Mouse (Mus musculus) hindbrain, embryonic 13.5 days (tissue): ENCODE data around the gene Bckdhb. TPM values are rescaled to one million over a fixed set of nuclear protein-coding genes. Genes with fewer than 3 reads are reported as not detected.
A peak's percentile ranks its signal among the peaks of the same experiment; 100 is the strongest.
"Not testable (repeated sequence)": the region's sequence is repeated elsewhere in the genome, so short reads cannot be mapped to it uniquely, and the experiment has no call there.

Experiments
- ATAC-seq: fragments of 200-750 bp; cut with Nextera tagmentation; 2 replicates; pipeline ENCODE4 v1.8.0; 2017; ENCODE audit warnings: moderate TSS enrichment; ENCODE audit not compliant: low FRiP score
- H3K27ac ChIP-seq: fragments of 300-500 bp; sonication (generic); 2 replicates; pipeline ENCODE4 v1.5.1; 2015; ENCODE audit warnings: inconsistent platforms, mild to moderate bottlenecking, moderate library complexity
- H3K27me3 ChIP-seq: fragments of 300-500 bp; sonication (generic); 2 replicates; pipeline ENCODE4 v1.6.1; 2015; ENCODE audit warnings: mild to moderate bottlenecking, inconsistent platforms
- H3K36me3 ChIP-seq: fragments of 300-500 bp; sonication (generic); 2 replicates; pipeline ENCODE4 v1.6.1; 2015; ENCODE audit warnings: mild to moderate bottlenecking, inconsistent platforms
- H3K4me1 ChIP-seq: fragments of 300-500 bp; sonication (generic); replicated peaks from 2 replicates; pipeline ENCODE4 v1.6.1; 2015; ENCODE audit warnings: inconsistent platforms
- H3K4me2 ChIP-seq: fragments of 300-500 bp; sonication (generic); 2 replicates; pipeline ENCODE4 v1.6.1; 2015; ENCODE audit warnings: inconsistent platforms, mild to moderate bottlenecking, moderate library complexity
- H3K4me3 ChIP-seq: fragments of 300-500 bp; sonication (generic); 2 replicates; pipeline ENCODE4 v1.5.1; 2015; ENCODE audit warnings: mild to moderate bottlenecking, inconsistent platforms
- H3K9ac ChIP-seq: fragments of 300-500 bp; sonication (generic); 2 replicates; pipeline ENCODE4 v1.6.1; 2015; ENCODE audit warnings: mild to moderate bottlenecking, inconsistent platforms
- H3K9me3 ChIP-seq: fragments of 300-500 bp; sonication (generic); 2 replicates; pipeline ENCODE4 v1.6.1; 2016; ENCODE audit warnings: inconsistent platforms
- WGBS: fragments of 180-500 bp; shearing (Covaris S2); methylation state at CpG from one replicate; pipeline ENCODE4 v1.1.7; 2015; 5-methylcytosine and 5-hydroxymethylcytosine counted together
- polyA plus RNA-seq: library from polyadenylated mRNA; unstranded; fragments of >200 nt; fragmentation: Nextera tagmentation; extraction: Ambion mirVana; gene quantifications from 2 replicates; pipeline ENCODE4 v1.2.1, GENCODE M21; 2015

Gene Bckdhb
- polyA plus RNA-seq, 1 experiment from 2014 or later = 32.5 TPM

GRCm38 (mm10) chr9:83925688-83926041, 720 bp downstream of the Bckdhb start:
- Histone ChIP-seq H3K9me3 (no peaks in the 10 kb centered on the region; the same call in 1 of the 2 replicates), H3K4me1 (peaks cover 5% of the 10 kb centered on the region; the same call in 1 of the 2 replicates), H3K9ac (peak overlapping the region; percentile 82; the same call in 1 of the 2 replicates), H3K36me3 (no peaks in the 10 kb centered on the region), H3K27me3 (no peaks in the 10 kb centered on the region), H3K27ac (no peak overlapping the region), H3K4me2 (peak overlapping the region; percentile 73), H3K4me3 (peak overlapping the region; percentile 72)
- ATAC-seq = no peak
- 64% methylated on average over 4 of the region's 4 CpGs for WGBS

GRCm38 (mm10) chr9:83926302-83926701, 1.4 kb downstream of the Bckdhb start:
- H3K27ac ChIP-seq = no peak overlapping the region
- H3K27me3 ChIP-seq = no peaks in the 10 kb centered on the region
- WGBS = 86% methylated on average over 5 of the region's 5 CpGs
- no peak overlapping the region for H3K4me3 ChIP-seq
- H3K4me2 ChIP-seq = no peak overlapping the region
- no peaks in the 10 kb centered on the region; the same call in 1 of the 2 replicates for H3K9me3 ChIP-seq
- H3K36me3 ChIP-seq = no peaks in the 10 kb centered on the region
- peaks cover 5% of the 10 kb centered on the region; the same call in 1 of the 2 replicates for H3K4me1 ChIP-seq
- no peak for ATAC-seq
- H3K9ac ChIP-seq = no peak overlapping the region

DNA sequence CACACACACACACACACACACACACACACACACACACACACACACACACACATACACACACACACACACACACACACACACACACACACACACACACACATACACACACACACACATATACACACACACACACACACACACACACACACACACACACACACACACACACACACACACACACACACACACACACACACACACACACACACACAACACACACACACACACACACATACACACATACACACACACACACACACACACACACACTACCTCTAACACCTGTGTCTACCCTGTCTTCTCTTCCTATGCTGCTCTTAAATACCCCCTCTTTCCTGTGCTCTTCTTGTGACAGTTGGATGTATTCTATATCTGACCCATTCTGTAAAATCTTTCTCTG, 14.6 kb downstream of the Bckdhb start:
- not testable (repeated sequence) for H3K27ac ChIP-seq, H3K4me1 ChIP-seq, H3K27me3 ChIP-seq, H3K9ac ChIP-seq, H3K4me2 ChIP-seq, H3K4me3 ChIP-seq, ATAC-seq, H3K9me3 ChIP-seq, H3K36me3 ChIP-seq

DNA sequence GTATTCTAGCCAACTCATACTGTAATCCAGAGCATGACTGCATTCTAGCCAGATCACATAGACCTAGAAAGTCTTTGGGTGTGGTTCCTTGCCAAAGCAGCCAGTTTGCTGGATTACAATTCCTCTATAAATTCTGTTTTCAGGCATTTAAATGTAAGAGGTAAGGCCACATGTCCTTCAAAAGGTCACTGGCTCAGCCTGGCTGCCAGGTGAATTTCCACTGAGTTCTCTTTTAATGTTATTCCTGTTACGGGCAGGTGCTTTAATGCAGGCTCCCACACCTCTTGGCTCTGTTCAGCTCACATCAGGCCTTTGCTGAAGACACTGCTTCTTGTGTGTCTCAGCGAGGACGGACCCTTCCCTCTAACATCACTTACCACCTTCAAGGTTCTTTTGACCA, 15.1 kb downstream of the Bckdhb start:
- H3K27ac ChIP-seq = no peak overlapping the region
- H3K4me1 ChIP-seq = no peaks in the 10 kb centered on the region
- H3K4me2 ChIP-seq = no peak overlapping the region
- ATAC-seq = no peak
- no peaks in the 10 kb centered on the region for H3K27me3 ChIP-seq
- 94% methylated on average over 3 of the region's 3 CpGs for WGBS
- H3K36me3 ChIP-seq = no peaks in the 10 kb centered on the region
- no peak overlapping the region for H3K4me3 ChIP-seq
- peaks cover 4% of the 10 kb centered on the region; the same call in 1 of the 2 replicates for H3K9me3 ChIP-seq
- H3K9ac ChIP-seq = no peak overlapping the region

DNA sequence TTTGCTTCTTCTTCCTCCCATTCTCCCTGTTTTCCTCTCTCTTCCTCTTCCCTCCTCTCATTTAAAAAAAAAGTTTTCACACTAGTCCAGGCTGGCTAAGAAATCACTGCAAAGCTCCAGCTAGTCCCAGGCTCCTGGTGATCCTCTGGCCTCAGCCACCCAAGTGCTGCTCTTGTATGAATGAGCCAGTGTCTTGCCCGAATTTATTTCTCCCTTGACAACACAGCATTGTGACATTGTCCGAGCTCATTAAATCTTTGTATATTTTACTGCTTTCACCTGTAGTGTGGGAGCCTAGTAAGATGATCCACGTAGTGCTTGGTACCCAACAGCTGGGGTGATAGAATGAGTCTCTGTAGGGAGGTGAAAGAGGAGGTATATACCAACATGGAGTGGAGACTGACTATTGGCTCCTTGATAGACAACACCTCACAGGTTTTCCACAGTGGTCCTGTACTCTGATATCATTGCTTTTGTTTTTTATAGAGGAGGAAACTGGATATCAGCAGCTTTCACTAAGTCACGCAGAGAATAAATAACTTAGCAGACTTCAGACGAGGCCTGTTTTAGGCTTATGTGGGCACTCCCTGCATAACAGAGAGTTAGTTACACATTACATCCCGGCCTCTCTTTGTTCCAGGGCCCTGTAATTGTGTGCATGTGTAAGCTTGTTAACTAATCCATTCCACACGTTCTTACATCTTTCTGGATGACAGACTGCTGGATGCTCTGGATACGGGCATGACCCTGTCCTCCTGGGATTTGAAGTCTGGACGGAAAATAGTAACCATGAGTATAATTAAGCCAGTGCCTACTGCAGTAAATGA, 15.8 kb downstream of the Bckdhb start:
- H3K36me3 ChIP-seq = no peaks in the 10 kb centered on the region
- no peaks in the 10 kb centered on the region for H3K27me3 ChIP-seq
- no peak overlapping the region for H3K4me2 ChIP-seq
- H3K9me3 ChIP-seq = peaks cover 4% of the 10 kb centered on the region; the same call in 1 of the 2 replicates
- WGBS = 76% methylated on average over 9 of the region's 9 CpGs
- H3K9ac ChIP-seq = no peak overlapping the region
- no peaks in the 10 kb centered on the region for H3K4me1 ChIP-seq
- H3K27ac ChIP-seq = no peak overlapping the region
- H3K4me3 ChIP-seq = no peak overlapping the region
- ATAC-seq = no peak

DNA sequence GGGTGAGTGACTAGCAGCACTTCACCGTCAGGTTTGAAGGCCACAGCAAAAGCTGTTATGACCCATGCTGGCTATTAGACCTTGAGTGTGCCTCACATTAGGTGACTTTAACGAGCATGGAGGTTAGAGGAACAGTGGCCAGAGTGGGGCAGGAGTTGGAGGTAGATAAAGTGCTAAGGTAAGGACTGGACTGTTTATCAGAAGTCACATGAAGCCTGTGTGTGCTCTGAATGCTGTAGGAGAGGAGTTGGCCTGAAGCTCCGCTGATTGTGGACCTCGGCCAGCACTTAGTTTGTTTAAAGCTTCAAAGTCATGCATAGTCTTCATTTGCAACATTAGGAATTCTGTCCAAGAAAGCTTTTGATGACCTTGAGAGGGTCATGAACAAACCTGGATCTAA, 26.4 kb downstream of the Bckdhb start:
- peaks cover 5% of the 10 kb centered on the region; the same call in 1 of the 2 replicates for H3K36me3 ChIP-seq
- no peak overlapping the region for H3K4me3 ChIP-seq
- WGBS = 88% methylated on average over 4 of the region's 4 CpGs
- no peaks in the 10 kb centered on the region for H3K4me1 ChIP-seq
- H3K9me3 ChIP-seq = no peaks in the 10 kb centered on the region
- no peak for ATAC-seq
- H3K9ac ChIP-seq = no peak overlapping the region
- no peak overlapping the region for H3K27ac ChIP-seq
- H3K27me3 ChIP-seq = no peaks in the 10 kb centered on the region
- H3K4me2 ChIP-seq = no peak overlapping the region

DNA sequence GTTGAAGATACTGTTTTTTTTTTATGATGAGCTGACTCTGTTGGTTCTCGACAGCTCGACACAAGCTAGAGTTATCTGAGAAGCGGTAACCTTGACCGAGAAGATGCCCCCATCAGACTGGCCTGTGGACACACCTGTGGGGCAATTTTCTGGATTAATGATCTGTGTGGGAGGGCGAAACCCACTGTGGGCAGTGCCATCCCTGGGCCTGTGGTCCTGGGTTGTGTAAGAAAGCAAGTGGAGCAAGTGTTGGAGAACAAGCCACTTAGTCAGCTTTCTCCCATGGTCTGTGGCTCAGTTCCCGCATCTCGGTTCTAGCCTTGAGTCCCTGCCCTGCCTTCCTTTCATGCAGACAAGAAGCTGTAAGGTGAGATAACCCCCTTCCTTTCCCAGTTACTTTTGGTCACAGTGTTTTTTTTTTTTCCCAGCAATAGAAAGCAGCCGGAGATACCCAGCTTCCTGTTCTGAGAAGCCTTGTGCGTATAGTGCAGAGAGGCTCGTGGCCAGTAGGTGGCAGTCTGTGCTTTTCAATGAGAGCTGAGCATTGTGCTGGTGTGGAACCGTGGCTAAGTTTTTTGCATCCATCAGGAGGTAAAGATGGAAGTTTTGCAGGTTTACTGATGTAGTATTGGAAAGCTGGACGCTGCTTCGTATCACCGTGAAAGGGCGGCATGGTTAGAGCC, 31.8 kb downstream of the Bckdhb start:
- peaks cover 5% of the 10 kb centered on the region; the same call in 1 of the 2 replicates for H3K36me3 ChIP-seq
- H3K4me2 ChIP-seq = no peak overlapping the region
- peak; percentile 93; the same call in 1 of the 2 replicates for ATAC-seq
- H3K9me3 ChIP-seq = no peaks in the 10 kb centered on the region
- H3K27me3 ChIP-seq = no peaks in the 10 kb centered on the region
- no peaks in the 10 kb centered on the region for H3K4me1 ChIP-seq
- H3K27ac ChIP-seq = no peak overlapping the region
- WGBS = 62% methylated on average over 15 of the region's 15 CpGs
- no peak overlapping the region for H3K9ac ChIP-seq
- no peak overlapping the region for H3K4me3 ChIP-seq

- Histone ChIP-seq H3K27me3 (no peaks in the 10 kb centered on the region), H3K36me3 (no peaks in the 10 kb centered on the region), H3K9ac (no peak overlapping the region), H3K4me1 (peaks cover 9% of the 10 kb centered on the region), H3K9me3 (no peaks in the 10 kb centered on the region), H3K27ac (0 out of 2 replicates have a peak overlapping the region, but pooled peaks have one; percentile 10), H3K4me3 (no peak overlapping the region), H3K4me2 (no peak overlapping the region)
- ATAC-seq = peak; percentile 76
- 55% methylated on average over 10 of the region's 10 CpGs for WGBS
Observed at GRCm38 (mm10) chr9:83962098-83963086, 37.4 kb downstream of the Bckdhb start.

- H3K4me2 ChIP-seq = no peak overlapping the region
- no peak overlapping the region for H3K27ac ChIP-seq
- H3K9ac ChIP-seq = no peak overlapping the region
- H3K36me3 ChIP-seq = no peaks in the 10 kb centered on the region
- 82% methylated on average over 10 of the region's 10 CpGs for WGBS
- no peaks in the 10 kb centered on the region for H3K27me3 ChIP-seq
- ATAC-seq = no peak
- H3K4me1 ChIP-seq = peaks cover 9% of the 10 kb centered on the region
- H3K4me3 ChIP-seq = no peak overlapping the region
- H3K9me3 ChIP-seq = no peaks in the 10 kb centered on the region
Observed at GRCm38 (mm10) chr9:83963296-83963695, 38.4 kb downstream of the Bckdhb start.

- Histone ChIP-seq H3K27me3 (no peaks in the 10 kb centered on the region), H3K9me3 (no peaks in the 10 kb centered on the region), H3K9ac (no peak overlapping the region), H3K4me2 (no peak overlapping the region), H3K27ac (no peak overlapping the region), H3K4me1 (peaks cover 9% of the 10 kb centered on the region), H3K4me3 (no peak overlapping the region), H3K36me3 (no peaks in the 10 kb centered on the region)
- no peak for ATAC-seq
- WGBS = 96% methylated on average over 4 of the region's 4 CpGs
Observed at GRCm38 (mm10) chr9:83964376-83964775, 39.4 kb downstream of the Bckdhb start.

- Histone ChIP-seq H3K4me2 (no peak overlapping the region), H3K4me3 (no peak overlapping the region), H3K27ac (no peak overlapping the region), H3K36me3 (no peaks in the 10 kb centered on the region), H3K9me3 (no peaks in the 10 kb centered on the region), H3K4me1 (peaks cover 2% of the 10 kb centered on the region), H3K9ac (no peak overlapping the region), H3K27me3 (no peaks in the 10 kb centered on the region)
- ATAC-seq = no peak
- WGBS = 85% methylated on average over 9 of the region's 9 CpGs
Observed at GRCm38 (mm10) chr9:83967439-83968050, 42.6 kb downstream of the Bckdhb start.
